Mouse (Mus musculus) small intestine, adult 2 months (tissue): ENCODE data around the gene Fbxw7.

Source experiments
- CTCF ChIP-seq: fragments of 200-500 bp; IDR thresholded peaks from 2 replicates; pipeline ENCODE4 v1.5.1; 2012; ENCODE audit warnings: low read depth, mild to moderate bottlenecking, control low read depth, inconsistent platforms, low read length, moderate library complexity, mixed read lengths; ENCODE audit not compliant: insufficient replicate concordance, insufficient read length; ENCODE audit errors: extremely low read depth
- POLR2A ChIP-seq: fragments of 200-500 bp; IDR thresholded peaks from 2 replicates; pipeline ENCODE4 v1.6.1; 2012; ENCODE audit warnings: low read depth, mild to moderate bottlenecking, control low read depth, inconsistent platforms, low read length, moderate library complexity

DNA sequence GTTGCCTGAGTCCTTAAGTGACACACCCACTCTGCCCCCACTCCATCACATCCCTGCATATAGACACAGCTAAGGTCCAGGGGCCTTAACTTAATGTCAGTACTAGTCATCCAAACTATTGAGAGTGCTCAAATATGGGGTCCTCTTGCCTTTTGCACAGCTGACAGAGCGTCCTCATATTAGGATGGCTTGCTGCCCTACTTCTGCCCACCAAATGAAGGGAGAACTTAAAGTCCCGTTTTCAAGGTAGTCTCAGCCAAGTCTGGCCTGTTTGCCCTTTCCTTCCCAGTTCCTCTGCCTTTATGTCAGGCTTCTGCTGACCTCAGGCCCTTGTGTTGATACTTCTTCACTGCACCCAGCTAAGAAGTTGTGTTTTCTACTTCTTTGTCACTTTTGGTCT is 157.8 kb downstream of the Fbxw7 start:
- TF ChIP-seq CTCF = no peak
- no peak for TF ChIP-seq POLR2A
